Mouse (Mus musculus) heart, postnatal 4 days (tissue): ENCODE data around the gene Abcb8. TPM values are rescaled to one million over a fixed set of nuclear protein-coding genes. Genes with fewer than 3 reads are reported as not detected.
"Not testable (repeated sequence)": the region's sequence is repeated elsewhere in the genome, so short reads cannot be mapped to it uniquely, and the experiment has no call there.

Source experiments
- DNase-seq: peaks from one replicate; pipeline ENCODE4 v3.0.0; 2021
- total RNA-seq, 2 experiments: library from RNA; stranded (reverse); gene quantifications; 2 replicates each; pipeline ENCODE4 v1.2.3; 2021

Gene Abcb8
- total RNA-seq, 2 experiments from 2014 or later: 86.3 to 87.0 TPM

DNA sequence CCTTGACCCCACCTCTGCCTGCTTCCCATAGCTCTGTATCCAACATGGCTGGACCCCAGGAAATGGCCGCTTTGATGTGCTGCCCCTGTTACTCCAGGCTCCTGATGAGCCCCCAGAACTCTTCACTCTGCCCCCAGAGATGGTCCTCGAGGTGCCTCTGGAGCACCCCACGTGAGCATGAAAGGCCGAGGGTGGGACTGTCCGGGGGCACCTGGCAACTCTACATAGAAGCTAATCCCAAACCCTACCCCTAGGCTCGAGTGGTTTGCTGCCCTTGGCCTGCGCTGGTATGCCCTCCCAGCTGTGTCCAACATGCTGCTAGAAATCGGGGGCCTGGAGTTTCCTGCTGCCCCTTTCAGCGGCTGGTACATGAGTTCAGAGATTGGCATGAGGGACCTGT lies 23.7 kb upstream of the Abcb8 start:
- DNase-seq: no peak

DNA sequence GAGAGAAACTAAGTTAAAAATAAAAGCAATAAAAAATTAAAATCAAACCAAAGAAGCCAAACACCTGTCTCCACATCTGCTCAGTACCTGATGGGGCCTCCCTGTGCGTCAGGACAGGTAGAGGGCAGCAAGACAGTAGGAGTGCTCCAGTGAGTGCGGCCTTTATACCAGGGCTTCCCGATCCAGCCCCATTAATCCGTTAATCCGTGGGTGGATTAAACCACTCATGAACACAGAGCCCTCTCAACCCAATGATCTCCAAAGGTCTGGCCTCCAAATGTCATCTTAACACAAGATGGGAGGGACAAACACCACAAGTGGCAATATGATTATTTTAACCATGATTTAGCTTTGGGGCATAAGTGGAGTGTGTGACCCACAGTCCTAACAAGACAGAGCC lies 19.7 kb upstream of the Abcb8 start:
- no peak for DNase-seq

DNA sequence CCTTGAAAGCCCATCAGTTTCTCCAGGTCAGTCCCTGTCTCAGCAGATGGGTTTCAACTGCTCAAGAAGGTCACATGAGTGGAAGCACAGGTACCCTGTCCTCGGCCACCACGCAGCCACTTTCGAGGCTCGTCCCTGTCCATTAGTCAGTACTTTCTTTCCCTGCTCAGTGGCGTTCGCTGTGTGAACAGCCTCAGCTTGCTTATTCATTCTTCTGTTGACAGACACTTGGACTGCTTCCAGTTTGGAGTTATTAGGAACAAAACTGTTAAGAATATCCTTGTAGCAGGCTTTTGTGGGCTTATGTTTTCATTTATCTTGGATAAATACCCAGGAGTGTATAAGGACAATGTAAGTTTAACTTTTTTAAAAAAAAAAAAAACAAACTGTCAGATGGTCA lies 19.2 kb upstream of the Abcb8 start:
- peak; percentile 49 for DNase-seq

DNA sequence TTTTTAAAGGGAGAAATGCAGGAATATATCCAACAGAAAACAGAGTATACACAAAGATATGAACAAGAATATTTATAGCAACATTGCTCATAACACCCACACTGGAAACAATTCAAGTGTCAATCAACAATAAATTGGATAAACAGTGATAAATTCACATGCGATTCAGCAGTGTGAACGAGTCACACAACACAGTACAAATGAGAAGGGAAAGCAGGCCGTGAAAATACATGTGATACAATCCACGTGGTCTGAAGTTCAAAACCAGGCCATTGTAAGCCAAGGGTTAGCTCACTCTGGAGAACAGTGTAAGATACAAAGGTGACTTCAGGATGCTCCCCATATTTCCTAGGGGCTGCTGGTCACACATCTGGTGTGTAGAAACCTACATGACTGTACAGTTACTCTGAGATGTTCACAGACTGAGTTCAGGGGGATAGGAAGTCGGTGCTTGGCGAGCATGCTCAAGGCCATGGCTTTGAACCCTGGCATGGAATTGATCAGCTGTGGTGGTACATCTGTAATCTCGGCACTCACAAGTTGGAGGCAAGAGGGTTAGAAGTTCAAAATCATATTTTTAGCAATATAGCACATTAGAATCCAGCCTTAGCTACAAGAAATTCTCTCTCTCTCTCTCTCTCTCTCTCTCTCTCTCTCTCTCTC lies 18.7 kb upstream of the Abcb8 start:
- DNase-seq: no peak

DNA sequence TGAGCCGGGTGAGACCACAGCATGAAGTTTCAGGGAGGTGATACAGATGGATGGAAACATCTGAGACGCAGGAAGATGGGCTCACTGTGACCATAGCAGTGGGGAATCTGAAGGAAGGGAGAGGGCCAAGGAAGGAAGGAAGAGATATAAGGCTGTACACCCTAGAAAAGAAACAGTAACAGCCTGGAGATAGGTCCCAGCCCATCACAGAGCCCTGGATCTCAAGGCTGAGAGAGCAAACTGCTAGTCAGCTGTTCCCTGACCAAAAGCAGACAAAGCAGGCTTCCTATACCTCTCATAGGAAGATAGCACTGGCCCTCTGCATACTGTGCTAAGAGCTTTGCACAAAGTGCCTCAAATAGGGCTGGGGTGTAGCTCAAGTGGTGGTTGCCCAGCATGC lies 14.8 kb upstream of the Abcb8 start:
- no peak for DNase-seq

DNA sequence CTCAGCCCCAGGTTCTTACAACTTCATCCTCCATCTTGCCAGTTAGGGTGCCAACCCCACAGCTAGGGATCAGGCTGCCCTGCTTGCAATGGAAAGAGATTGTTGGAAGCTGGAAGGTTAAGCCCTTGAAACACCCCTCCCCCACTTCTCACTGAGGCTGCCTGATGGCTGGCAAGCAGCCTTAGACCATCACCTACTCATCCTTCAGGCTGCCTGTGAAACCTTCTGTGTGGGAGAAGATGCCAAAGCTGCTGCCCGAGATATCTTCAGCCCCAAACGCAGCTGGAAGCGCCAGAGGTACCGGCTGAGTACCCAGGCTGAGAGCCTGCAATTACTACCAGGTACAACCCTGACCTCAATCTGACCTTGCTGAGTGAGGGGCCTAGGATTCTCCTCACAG lies 14.0 kb upstream of the Abcb8 start:
- no peak for DNase-seq

DNA sequence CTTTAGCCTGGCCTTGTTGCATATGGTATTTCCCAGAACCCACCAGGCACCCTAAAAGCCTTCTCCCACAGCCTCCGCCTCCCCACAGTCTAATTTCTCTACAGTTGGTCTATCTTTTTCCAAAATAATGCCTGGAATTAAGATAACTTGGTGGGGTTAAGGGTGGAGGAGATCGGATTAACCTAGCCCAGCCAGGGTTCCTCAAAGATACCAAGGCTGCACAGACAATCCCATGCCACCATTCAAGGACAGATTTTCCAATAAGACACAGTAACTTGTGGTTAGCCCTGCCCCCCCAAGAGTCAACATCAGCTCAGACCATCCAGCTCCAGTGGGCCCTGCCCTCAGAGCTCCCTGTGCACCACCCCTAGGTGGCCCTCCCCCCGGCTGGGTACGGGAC lies 13.0 kb upstream of the Abcb8 start:
- DNase-seq: no peak

DNA sequence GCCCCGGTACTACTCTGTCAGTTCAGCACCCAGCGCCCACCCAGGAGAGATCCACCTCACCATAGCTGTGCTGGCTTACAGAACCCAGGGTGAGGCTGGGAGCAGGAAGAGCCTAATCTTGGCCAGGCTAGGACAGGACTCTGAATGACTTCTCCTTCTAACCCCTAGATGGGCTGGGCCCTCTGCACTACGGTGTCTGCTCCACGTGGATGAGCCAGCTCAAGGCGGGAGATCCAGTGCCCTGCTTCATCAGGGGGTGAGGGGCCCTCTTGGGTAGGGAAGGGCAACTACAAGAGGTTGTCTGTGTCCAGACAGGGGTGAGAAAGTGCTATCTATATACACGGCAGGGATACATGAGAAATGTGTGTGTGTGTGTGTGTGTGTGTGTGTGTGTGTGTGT lies 12.0 kb upstream of the Abcb8 start:
- no peak for DNase-seq

DNA sequence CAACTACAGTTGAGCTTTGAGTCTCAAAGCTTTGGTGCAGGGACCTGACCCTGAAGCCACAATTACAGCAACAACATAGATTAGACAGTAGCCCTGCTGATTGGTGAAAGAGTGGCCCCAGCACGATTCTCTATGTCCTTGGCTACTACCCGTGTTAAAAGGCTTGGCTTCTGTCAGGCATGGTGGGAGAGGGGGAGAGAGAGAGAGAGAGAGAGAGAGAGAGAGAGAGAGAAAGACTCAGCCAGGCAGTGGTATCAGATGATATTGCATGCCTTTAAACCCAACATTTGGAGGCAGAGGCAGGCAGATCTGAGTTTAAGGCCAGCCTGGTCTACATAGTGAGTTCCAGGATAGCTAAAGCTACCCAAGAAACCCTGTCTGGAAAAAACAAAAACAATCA lies 11.5 kb upstream of the Abcb8 start:
- no peak for DNase-seq

DNA sequence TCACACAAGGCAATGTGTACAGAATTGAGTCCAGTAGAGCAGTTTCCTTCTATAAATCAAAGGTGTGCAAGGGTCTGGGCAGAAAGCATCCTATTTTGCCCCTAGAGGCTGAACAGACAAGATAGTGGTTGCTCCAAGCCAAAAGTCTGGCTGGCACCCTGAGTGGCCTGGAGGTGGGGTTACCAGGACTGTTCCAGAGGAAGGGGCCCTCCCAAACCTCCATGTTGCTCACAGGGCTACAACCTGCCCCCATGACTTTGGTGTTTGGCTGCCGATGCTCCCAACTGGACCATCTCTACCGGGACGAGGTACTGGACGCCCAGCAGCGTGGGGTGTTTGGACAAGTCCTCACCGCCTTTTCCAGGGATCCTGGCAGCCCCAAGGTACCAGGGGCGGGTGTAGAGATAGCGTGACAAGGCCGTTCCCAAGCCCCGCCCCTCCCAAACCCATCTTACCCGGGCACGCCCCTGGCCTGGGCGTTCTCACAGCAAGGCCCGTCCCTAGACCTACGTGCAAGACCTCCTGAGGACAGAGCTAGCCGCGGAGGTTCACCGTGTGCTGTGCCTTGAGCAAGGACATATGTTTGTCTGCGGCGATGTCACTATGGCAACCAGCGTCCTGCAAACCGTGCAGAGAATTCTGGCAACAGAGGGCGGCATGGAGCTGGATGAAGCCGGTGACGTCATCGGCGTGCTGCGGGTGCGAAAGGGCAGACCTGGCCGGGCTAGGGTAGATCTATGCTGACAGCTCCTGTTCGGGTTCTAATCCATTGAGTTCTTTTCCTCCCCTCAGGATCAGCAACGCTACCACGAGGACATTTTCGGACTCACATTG lies 10.2 kb upstream of the Abcb8 start:
- peak; percentile 95 for DNase-seq

DNA sequence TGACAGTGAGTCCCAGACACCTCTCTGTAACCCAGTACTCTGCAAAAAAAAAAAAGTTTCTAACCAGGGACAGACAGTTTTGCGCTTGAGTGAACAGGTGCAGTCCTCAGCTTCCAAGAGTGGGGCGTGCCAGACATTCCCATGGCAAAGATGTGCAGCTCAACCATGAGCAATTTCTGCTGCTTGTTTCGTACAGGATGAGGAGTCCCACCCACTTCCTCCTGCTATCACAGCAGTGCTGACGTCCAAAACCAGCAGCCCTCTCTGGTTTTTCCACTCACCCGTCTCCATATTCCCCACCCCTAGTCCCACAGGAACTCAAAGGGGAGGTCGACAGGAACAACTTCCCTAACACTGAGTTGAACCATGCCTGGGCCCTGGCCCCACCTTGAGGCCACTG lies 9.1 kb upstream of the Abcb8 start:
- peak; percentile 63 for DNase-seq

DNA sequence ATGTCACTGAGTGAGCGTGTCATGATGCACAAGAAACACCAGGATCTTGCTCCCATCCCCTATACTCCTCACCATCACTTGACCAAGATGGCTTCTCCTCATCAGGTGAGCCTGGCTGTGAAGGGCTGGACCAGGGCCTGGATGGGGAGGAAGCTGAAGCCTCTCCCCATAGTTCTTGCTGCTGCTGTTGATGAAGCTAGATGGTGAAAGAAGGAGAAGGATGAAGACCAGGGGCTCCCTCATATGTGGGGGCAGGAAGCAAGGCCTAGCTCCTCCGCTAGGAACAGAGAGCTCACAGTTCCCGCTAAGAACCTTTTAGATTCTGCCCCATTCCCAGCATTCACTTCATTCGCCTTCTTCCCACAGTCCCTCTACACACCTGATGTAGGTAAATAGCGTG lies 8.1 kb upstream of the Abcb8 start:
- no peak for DNase-seq

DNA sequence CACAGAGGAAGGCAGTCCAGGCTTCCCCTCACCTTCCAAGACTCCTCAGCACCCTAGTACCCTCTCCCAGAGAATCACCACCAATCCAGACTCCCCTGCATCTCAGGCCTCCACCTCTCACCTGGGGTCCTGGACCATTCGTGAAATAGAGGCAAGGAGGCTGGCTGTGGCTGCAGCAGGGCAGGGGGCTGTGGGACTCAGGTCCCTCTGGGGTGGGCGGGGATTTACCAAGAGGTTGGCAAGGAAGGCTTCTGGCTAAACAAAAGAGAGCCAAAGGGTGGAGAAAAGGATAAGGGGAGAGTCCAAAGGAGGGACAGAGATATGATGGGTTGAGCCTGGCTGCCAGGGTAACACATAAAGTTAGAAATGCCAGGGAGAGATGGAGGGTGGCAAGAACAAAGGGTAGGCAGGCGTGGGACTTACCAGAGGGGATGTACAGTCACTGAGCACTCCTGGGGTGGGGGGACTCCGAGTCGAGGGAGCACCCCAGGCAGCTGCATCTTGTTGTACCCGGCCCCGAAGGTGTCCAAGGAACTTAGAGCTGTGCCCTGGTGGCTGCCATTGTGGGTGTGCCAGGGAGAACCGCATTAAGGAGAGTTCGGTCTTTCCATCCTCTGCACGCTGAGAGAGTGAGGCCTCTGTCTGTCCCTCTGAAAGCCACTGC lies 7.4 kb upstream of the Abcb8 start:
- DNase-seq: no peak

DNA sequence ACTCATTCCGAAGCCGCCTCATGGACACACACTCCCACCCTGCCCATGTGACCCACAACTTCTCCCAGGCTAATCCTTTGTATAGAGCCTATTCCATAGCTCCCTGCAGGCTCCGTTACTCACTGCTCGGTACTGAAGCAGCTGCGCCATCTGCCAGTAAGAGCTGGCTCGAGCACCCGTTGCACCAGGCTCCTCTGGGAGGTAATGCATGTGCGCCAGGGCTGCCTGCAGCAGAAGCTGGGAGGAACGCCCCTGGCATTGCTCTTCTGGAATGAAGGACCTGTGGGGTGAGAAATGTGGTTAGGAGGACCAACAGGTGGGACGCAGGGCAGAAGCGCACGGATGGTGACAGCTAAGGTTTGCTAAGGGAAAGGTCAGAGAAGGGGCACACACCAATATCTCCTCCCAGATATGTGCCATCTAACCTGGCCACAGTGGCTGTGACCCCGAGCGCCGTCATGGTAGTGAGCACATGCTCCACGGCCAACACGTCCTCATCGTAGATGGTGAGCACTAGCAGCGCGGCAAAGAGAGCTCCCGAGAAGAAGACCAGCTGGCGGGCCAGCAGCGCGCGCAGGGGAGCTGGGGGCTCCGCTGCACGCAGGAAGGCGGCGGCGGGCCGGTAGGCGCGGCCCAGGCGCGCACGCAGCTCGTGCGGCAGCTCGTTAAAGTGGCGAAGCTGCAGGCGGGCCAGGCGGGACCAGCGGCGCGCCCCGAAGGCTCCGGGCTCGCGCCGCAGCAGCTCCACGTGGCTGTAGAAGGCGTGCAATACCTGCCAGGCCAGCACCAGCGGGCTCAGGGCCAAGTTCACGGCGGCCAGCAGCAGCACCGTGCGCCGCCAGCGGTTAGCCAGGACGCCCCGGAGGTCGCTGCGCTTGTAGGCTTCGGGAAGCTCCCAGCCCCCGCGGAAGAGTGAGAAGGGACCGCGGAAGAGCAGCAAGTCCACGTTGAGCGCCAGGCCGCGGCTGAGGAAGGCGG lies 5.9 kb upstream of the Abcb8 start:
- DNase-seq: peak; percentile 77

DNA sequence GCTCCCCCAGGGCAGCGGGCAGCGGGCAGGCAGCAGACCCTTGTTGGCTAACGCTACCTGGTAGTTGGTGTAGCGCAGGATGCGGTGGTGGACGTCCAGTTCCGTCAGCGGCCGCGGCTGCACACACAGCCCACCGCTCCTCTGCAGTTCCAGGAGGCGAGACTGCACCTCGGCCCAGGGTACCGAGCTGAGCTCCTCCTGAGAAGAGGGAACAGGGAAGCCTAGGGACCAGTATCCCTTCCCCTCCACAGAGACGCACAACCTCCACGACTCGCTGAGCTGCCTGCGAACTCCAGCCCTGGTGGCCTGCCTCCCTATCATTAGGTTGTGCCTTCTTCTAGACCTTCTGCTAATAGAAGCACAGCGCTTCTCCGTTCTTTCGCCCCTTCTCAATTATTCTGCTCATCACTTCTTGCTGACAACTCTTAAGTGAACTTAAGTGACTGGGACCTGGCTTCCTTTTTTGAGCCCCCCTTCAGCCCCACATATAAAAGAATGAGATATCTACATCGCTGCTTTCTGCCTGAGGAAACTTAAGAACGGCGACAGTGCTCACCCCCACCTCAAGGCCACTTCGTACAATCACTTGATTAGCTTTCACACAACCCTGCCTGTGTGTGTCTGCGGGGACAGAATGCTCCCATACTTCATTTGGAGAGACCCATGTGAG lies 5.1 kb upstream of the Abcb8 start:
- DNase-seq: no peak

DNA sequence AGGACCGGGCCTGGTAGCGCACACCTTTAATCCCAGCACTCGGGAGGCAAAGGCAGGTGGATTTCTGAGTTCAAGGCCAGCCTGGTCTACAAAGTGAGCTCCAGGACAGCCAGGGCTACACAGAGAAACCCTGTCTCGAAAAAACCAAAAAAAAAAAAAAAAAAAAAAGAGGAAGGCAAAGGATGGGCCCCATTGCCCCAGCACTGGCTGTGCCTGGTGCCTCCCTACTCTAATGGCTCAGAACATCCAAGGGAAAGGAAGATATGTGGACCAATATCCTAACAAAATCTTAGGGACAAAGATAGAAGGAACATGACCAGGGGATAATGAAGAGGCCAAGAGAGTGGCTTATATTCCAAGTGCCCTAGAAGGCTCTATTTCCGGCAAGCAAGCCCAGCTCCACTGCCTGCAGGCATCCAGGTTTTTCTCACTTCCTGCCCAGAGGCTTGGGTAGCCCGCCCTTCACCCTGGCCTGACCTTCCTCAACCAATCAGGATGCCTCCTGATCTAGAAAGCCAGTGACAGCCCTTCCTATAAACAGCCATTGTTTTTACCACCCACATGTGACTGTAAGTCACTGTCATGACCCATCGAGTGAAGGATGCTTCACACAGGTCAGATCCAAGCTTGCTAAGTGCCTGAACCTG lies 4.3 kb upstream of the Abcb8 start:
- peak; percentile 49 for DNase-seq

DNA sequence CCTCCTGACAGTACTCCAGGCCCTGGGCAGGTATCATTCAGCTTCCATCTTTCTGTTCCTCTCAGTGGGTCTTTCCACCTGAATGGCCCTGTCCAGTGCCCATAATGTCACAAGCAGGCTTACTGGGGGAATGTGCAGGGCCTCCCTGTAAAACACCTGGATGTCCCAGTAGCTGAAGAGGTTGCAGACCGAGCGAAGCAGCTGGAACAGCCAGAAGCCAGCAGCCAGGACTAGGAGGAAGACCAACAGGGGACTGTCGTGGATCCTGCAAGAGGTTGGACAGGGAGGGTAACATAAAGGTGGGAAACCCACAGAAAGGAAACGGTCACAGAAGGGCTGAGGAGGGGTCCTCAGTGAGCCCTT lies 3.8 kb upstream of the Abcb8 start:
- no peak for DNase-seq

DNA sequence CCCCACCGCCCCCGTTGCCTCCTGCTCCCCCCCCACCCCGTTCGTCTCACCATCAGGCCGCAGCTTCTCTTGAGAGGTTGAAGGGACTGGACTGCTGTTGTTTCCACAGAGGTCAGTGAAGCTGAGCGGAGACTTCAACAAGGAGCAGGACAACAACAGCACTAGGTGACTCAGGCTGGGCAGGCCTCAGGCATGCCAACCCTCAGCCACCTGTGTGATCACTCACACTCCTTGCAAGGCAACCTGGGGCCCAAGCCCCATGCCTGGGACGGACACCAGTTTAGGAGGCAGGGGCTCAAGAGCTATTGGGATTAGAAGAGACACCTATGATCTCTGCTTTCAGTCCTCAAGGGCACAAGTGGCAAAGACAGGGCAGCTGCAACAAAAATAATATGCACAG lies 1.6 kb upstream of the Abcb8 start, which contains the start of gene Atg9b:
TSS of gene Atg9b (minus strand) at position 280 of the 400 bp plus-strand sequence.
- no peak for DNase-seq

DNA sequence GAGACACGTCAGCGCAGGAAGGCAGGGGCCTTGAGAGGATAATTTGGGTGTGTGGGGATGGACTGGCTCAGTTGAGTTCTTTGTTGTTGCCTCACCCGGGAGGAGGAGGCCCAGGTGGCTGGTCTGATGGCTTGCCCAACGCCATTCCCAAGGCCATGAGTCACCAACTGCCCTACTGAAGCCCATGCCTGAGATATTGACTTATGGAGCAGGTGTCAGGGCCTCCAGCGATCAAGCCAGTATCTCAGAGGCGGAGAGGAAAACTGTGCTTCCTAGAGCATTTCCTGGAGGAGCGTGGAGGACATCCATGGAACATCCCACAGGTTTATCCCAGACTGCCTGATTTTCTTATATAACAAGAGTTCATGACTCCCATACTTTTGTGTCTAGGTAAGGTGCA lies 739 bp upstream of the Abcb8 start:
- DNase-seq: no peak

DNA sequence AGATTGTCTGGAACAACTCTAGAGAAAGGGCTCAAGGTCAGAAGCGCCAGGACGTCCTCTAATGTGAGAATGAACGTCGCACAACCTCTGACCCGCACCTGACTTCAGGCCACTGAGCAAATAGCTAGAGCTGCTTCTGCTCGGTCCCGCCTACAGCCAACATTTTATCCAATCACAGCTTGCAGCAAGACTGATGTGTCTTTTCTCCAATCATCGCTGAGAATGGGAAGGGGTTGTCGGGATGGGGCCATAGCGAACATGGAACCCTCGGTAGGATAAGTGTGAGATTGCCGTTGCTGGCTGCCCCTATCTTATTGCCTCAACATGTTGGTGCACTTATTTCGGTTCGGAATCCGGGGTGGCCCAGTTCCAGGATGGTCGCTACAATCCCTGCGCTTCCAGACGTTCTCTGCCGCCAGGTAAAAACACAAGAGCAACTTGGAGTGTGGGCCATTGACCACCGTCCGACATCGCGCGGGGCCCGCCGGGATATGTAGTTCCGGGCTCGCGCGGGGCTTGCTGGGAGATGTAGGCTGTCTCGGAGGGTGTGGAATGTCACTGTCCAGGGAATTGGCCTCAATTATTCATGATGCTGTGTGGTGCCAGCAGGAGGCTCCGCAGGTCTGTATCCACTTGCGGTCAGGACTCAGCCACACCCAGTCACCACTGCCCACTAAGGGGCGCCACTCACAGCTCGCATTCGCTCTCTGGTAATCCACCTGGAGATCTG lies 867 bp downstream of the Abcb8 start:
- DNase-seq: peak; percentile 95

DNA sequence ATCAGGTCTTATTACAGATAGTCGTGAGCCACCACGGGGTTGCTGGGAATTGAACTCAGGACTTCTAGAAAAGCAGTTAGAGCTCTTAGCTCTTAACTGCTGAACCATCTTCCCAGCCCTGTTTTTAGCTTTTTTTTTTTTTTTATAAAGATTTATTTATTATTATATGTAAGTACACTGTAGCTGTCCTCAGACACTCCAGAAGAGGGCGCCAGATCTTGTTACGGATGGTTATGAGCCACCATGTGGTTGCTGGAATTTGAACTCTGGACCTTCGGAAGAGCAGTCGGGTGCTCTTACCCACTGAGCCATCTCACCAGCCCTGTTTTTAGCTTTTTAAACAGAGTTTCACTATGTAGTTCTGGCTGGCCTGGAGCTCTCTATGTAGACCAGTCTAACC lies 2.8 kb downstream of the Abcb8 start:
- not testable (repeated sequence) for DNase-seq
